Mouse (Mus musculus): ENCODE data around the gene Vezf1. TPM values are rescaled to one million over a fixed set of nuclear protein-coding genes. Genes with fewer than 3 reads are reported as not detected.

The Vezf1 gene
- 43.0 TPM for polyA plus RNA-seq (2017; shearing (Covaris generic))

DNA sequence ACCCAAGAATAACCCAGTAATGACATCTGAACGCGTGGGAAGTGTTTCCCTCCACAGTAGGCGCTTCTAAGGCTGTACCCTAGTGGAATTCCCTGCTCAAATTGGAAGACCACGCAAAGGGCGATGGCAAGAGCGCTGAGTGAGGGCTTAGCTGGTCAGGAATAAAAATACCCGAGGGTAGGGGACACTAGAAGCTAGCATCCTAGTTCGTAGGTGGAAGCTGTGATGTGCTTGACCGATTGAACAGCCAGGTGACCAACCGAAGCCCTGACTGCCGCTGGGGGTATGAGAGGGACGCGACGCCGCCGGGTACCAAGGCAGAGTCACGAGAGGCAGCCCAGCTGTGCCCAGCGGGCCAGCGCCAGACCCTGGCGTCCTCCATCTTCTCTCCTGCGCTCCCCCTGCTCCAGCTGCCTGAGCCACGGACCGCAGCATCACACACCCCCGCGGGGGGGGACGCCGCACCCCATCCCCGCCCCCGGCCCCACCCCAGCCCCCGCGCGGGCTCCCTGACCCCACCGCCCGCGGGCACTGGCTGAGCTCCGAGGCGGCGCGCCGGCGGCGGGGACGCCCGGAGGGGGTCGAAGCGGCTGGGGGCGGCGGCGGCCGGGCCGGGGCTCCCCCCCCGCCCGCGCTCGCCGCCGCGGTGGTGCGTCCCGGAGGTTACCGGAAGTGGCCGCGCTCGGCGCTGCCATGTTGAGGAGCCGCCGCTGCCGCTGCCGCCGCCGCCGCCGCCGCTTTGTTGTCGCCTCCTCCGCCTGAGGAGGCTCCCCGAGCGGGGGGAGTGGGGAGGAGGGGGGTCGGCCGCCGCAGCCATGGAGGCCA, at the start of gene Vezf1:
TSS of gene Vezf1 (plus strand) at position 694 of the 825 bp plus-strand sequence.

GRCm38 (mm10) chr11:88046944-88047794, 20.9 kb upstream of the Vezf1 start, which contains the start of gene Srsf1:
Srsf1 (plus strand) TSS chr11:88047373.

DNA sequence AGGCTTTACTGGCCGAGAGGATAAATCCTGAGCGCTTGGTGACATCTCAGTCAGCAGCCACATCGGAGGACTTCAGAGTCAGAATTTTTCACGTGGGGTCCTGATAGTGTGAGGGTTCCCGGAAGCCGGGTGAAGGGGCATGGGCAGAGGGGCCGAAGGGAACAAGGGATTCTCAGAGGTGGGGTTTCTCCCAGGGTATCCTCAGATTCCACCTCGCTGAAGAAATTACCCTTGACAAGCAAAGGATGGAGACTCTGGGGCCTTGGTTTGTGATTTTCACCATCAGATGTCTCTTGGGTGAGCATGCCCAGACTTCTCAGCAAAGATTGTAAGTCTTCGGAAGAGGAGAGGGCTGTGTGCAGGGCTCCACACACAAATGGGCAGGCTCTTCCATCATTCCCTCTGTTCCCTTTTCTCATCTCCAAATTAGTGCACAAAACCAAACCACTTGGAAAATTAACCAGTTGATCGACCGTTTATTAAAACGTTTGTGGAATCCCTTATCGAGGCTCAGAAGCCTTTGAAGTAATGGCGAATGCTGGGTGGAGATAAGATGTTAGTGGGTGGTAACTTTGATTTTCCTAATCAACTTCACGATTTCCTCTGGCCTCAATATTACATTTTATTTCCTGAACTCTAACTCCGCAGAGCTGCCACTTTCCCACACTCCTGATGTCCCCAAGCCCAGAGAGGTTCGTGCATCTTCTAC, 30.1 kb downstream of the Vezf1 start, which contains the start of gene Cuedc1:
TSS of gene Cuedc1 (plus strand) at position 38 of the 709 bp plus-strand sequence.

Other genes with a start within 250 kb of the Vezf1 start
- not detected for gene Lpo, start 240.0 kb upstream of the Vezf1 start, polyA plus RNA-seq (2017; shearing (Covaris generic))
- 19.8 TPM for gene Mks1, start 215.1 kb upstream of the Vezf1 start, polyA plus RNA-seq (2017; shearing (Covaris generic))
- gene Epx, start 192.7 kb upstream of the Vezf1 start, polyA plus RNA-seq (2017; shearing (Covaris generic)): not detected
- gene Olfr462, start 176.0 kb upstream of the Vezf1 start, polyA plus RNA-seq (2017; shearing (Covaris generic)): not detected
- gene Olfr463, start 170.9 kb upstream of the Vezf1 start, polyA plus RNA-seq (2017; shearing (Covaris generic)): not detected
- gene Olfr464, start 147.3 kb upstream of the Vezf1 start, polyA plus RNA-seq (2017; shearing (Covaris generic)): 0.29 TPM
- gene Dynll2, start 80.7 kb upstream of the Vezf1 start, polyA plus RNA-seq (2017; shearing (Covaris generic)): 9.2 TPM
- 103 TPM for gene Srsf1, start 20.9 kb upstream of the Vezf1 start, polyA plus RNA-seq (2017; shearing (Covaris generic))
- gene Cuedc1, start 29.8 kb downstream of the Vezf1 start, polyA plus RNA-seq (2017; shearing (Covaris generic)): 8.0 TPM
- gene Mrps23, start 136.1 kb downstream of the Vezf1 start, polyA plus RNA-seq (2017; shearing (Covaris generic)): 93.6 TPM
- gene Ccdc182, start 225.8 kb downstream of the Vezf1 start, polyA plus RNA-seq (2017; shearing (Covaris generic)): not detected

Measured in inflammation-experienced regulatory T-cells, adult 16 weeks (primary cell).